Mouse (Mus musculus) intestine, embryonic 16.5 days (tissue): ENCODE measurements at regions not wholly inside any gene's neighbourhood (a gene's known extent, or its start where the extent isn't known, plus 50 kb on each side); places are given as distances from the start of the nearest gene placed in this dataset.

Experiments used
- ATAC-seq: fragments of 200-750 bp; cut with Nextera tagmentation; 2 replicates; pipeline ENCODE4 v1.8.0; 2017; ENCODE audit warnings: moderate TSS enrichment, moderate library complexity
- H3K27ac ChIP-seq: fragments of 300-500 bp; sonication (generic); 2 replicates; pipeline ENCODE4 v1.5.1; 2014; ENCODE audit warnings: mild to moderate bottlenecking, low read length
- H3K27me3 ChIP-seq: fragments of 300-500 bp; sonication (generic); replicated peaks from 2 replicates; pipeline ENCODE4 v1.6.1; 2014; ENCODE audit warnings: low read length, control low read depth, mixed read lengths; ENCODE audit not compliant: control insufficient read depth, insufficient read depth
- H3K36me3 ChIP-seq: fragments of 300-500 bp; sonication (generic); 2 replicates; pipeline ENCODE4 v1.6.1; 2014; ENCODE audit warnings: low read length, control low read depth; ENCODE audit not compliant: control insufficient read depth, insufficient read depth
- H3K4me1 ChIP-seq: fragments of 300-500 bp; sonication (generic); 2 replicates; pipeline ENCODE4 v1.6.1; 2014; ENCODE audit warnings: low read length, control low read depth, mixed read lengths; ENCODE audit not compliant: control insufficient read depth, insufficient read depth
- H3K4me2 ChIP-seq: fragments of 300-500 bp; sonication (generic); 2 replicates; pipeline ENCODE4 v1.6.1; 2014; ENCODE audit warnings: low read depth, low read length, control low read depth
- H3K4me3 ChIP-seq: fragments of 300-500 bp; sonication (generic); 2 replicates; pipeline ENCODE4 v1.5.1; 2014; ENCODE audit warnings: mild to moderate bottlenecking, low read length
- H3K9ac ChIP-seq: fragments of 300-500 bp; sonication (generic); 2 replicates; pipeline ENCODE4 v1.6.1; 2014; ENCODE audit warnings: low read depth, low read length
- H3K9me3 ChIP-seq: fragments of 300-500 bp; sonication (generic); 2 replicates; pipeline ENCODE4 v1.6.1; 2016; ENCODE audit warnings: low read length, control low read depth; ENCODE audit not compliant: control insufficient read depth
- WGBS: fragments of 180-500 bp; shearing (Covaris S2); extraction: QIAGEN DNeasy Blood & Tissue Kit; methylation state at CpG from one replicate; pipeline ENCODE4 v1.1.7; 2014; 5-methylcytosine and 5-hydroxymethylcytosine counted together

GRCm38 (mm10) chr19:15371682-15372081, 575.5 kb downstream of the Psat1 start:
- no peak overlapping the region for H3K9ac ChIP-seq
- 57% methylated on average over 8 of the region's 8 CpGs for WGBS
- H3K4me1 ChIP-seq = no peaks in the 10 kb centered on the region
- H3K4me3 ChIP-seq = no peak overlapping the region
- ATAC-seq = no peak
- H3K27ac ChIP-seq = no peak overlapping the region
- no peaks in the 10 kb centered on the region for H3K9me3 ChIP-seq
- no peaks in the 10 kb centered on the region for H3K27me3 ChIP-seq
- no peak overlapping the region for H3K4me2 ChIP-seq
- no peaks in the 10 kb centered on the region for H3K36me3 ChIP-seq

DNA sequence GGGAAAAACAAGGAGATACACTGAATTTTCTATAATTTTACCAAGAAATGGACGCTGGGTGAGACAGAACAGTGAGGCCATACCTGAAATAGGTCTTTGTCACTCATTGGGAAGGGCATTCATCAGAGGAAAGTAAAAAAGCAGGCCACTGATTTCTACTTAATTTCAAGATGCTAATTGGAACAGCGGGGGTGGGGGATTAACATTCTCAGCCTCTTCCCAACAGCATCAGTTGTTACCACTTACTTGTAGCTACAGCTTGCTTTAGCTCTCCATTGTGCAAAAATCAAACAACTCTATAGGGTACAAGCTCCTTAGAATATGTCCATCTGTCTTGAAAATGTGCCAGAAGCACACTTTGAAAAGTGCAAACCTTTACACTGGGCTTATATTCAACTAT, 580.2 kb downstream of the Psat1 start:
- Histone ChIP-seq H3K36me3 (no peaks in the 10 kb centered on the region), H3K4me3 (no peak overlapping the region), H3K9me3 (no peaks in the 10 kb centered on the region), H3K27me3 (no peaks in the 10 kb centered on the region), H3K4me2 (no peak overlapping the region), H3K9ac (no peak overlapping the region), H3K27ac (no peak overlapping the region), H3K4me1 (no peaks in the 10 kb centered on the region)
- WGBS = 52% methylated on average over 2 of the region's 2 CpGs
- no peak for ATAC-seq

GRCm38 (mm10) chr19:15357181-15357580, 590.0 kb downstream of the Psat1 start:
- no peak for ATAC-seq
- no peaks in the 10 kb centered on the region for H3K9me3 ChIP-seq
- no peaks in the 10 kb centered on the region for H3K36me3 ChIP-seq
- no peaks in the 10 kb centered on the region for H3K27me3 ChIP-seq
- H3K27ac ChIP-seq = no peak overlapping the region
- no peak overlapping the region for H3K4me2 ChIP-seq
- H3K4me1 ChIP-seq = no peaks in the 10 kb centered on the region
- WGBS = 65% methylated on average over 3 of the region's 3 CpGs
- no peak overlapping the region for H3K4me3 ChIP-seq
- no peak overlapping the region for H3K9ac ChIP-seq

DNA sequence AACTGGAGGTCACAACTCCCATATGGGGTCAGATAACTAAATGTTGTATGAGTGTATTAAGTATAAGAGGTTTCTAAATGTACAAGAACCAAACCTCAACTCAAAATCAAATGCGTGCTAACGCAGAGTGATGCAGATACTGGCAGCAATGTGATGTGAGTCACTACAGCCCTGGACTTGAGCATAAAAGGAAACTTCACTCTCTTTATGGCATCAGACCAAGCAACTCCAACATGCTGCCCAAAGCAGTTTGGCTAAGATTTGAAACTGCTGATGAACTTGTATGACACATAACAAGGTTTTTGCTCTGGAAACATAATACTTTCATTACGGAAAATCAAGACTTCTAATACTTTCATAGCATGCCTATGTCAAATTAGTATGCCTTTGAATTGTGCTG, 598.8 kb downstream of the Psat1 start:
- no peak overlapping the region for H3K4me2 ChIP-seq
- H3K27ac ChIP-seq = no peak overlapping the region
- 89% methylated on average over 3 of the region's 3 CpGs for WGBS
- H3K4me1 ChIP-seq = no peaks in the 10 kb centered on the region
- H3K9ac ChIP-seq = no peak overlapping the region
- no peaks in the 10 kb centered on the region for H3K36me3 ChIP-seq
- H3K27me3 ChIP-seq = no peaks in the 10 kb centered on the region
- no peak overlapping the region for H3K4me3 ChIP-seq
- ATAC-seq = no peak
- no peaks in the 10 kb centered on the region for H3K9me3 ChIP-seq

GRCm38 (mm10) chr19:15342229-15342628, 604.9 kb downstream of the Psat1 start:
- Histone ChIP-seq H3K4me2 (no peak overlapping the region), H3K4me3 (no peak overlapping the region), H3K36me3 (no peaks in the 10 kb centered on the region), H3K4me1 (no peaks in the 10 kb centered on the region), H3K9me3 (no peaks in the 10 kb centered on the region), H3K27me3 (no peaks in the 10 kb centered on the region), H3K27ac (no peak overlapping the region), H3K9ac (no peak overlapping the region)
- 83% methylated on average over 1 of the region's 1 CpGs for WGBS
- peak; percentile 64; the same call in 1 of the 2 replicates for ATAC-seq

GRCm38 (mm10) chr19:15340305-15340983, 606.7 kb downstream of the Psat1 start:
- 56% methylated on average over 19 of the region's 19 CpGs for WGBS
- no peaks in the 10 kb centered on the region for H3K9me3 ChIP-seq
- no peak overlapping the region for H3K4me3 ChIP-seq
- no peaks in the 10 kb centered on the region for H3K27me3 ChIP-seq
- no peak for ATAC-seq
- H3K4me1 ChIP-seq = no peaks in the 10 kb centered on the region
- H3K36me3 ChIP-seq = no peaks in the 10 kb centered on the region
- no peak overlapping the region for H3K27ac ChIP-seq
- H3K4me2 ChIP-seq = no peak overlapping the region
- no peak overlapping the region for H3K9ac ChIP-seq

DNA sequence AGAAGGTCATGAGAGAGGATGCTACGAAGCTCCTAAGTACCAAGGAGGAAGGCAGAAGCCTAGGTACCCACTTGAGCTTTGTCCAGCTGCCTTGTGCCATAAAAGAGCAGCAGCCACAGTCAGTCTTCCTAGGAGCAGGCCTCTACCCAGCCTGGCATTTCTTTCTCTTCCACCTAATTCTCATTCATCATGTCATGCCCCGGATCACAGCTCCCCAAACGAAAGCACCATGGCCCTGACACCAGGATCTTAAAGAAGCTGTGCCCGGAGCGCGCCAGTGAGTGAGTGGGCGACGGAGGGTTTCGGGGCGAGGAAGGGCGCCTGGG, 607.2 kb downstream of the Psat1 start:
- ATAC-seq = no peak
- no peaks in the 10 kb centered on the region for H3K9me3 ChIP-seq
- no peaks in the 10 kb centered on the region for H3K4me1 ChIP-seq
- H3K9ac ChIP-seq = no peak overlapping the region
- no peak overlapping the region for H3K4me3 ChIP-seq
- no peaks in the 10 kb centered on the region for H3K36me3 ChIP-seq
- 60% methylated on average over 11 of the region's 11 CpGs for WGBS
- no peak overlapping the region for H3K4me2 ChIP-seq
- no peaks in the 10 kb centered on the region for H3K27me3 ChIP-seq
- no peak overlapping the region for H3K27ac ChIP-seq

DNA sequence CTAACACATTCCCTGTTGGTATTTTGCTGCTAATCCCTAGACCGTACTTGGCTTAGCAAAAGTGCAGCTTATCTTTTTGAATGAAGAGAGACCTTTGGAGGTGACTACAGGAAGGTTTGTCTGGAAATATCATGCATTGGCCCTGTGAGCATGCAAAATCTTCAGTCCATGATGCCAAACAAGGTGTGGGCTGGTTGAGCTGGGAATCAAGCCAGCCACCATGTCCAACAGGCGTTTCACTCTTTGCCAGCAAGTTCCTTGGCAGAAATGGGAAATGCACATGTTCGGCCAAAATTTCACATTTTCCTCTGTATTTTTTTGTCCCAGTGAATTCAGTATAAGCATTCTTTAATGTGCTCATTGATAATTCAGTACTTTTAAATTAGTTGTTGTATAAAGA, 617.0 kb downstream of the Psat1 start:
- no peaks in the 10 kb centered on the region for H3K9me3 ChIP-seq
- H3K27me3 ChIP-seq = no peaks in the 10 kb centered on the region
- no peak overlapping the region for H3K27ac ChIP-seq
- no peaks in the 10 kb centered on the region for H3K36me3 ChIP-seq
- no peak for ATAC-seq
- no peak overlapping the region for H3K4me2 ChIP-seq
- no peak overlapping the region for H3K4me3 ChIP-seq
- H3K4me1 ChIP-seq = no peaks in the 10 kb centered on the region
- no peak overlapping the region for H3K9ac ChIP-seq
- 81% methylated on average over 3 of the region's 3 CpGs for WGBS

DNA sequence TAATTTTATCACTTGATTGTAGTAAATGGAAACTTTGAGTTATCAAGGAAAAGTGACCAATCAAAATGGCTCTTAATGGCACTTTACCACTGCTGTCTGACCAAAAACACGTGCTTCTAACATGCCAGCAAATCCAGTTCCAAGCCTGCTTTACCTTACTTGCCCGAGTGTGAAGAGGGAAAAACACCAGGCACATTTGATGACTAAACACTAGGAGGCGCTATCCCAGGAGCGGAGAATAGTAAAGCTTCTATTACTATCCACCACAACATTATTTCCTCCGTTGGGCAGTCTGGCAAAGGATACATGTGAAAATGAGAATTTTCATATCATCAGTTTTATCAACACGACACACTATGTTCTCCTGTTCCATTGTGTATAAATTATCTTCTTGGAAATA, 647.7 kb downstream of the Psat1 start:
- H3K27me3 ChIP-seq = no peaks in the 10 kb centered on the region
- no peak overlapping the region for H3K4me2 ChIP-seq
- no peak for ATAC-seq
- no peaks in the 10 kb centered on the region for H3K36me3 ChIP-seq
- H3K4me3 ChIP-seq = no peak overlapping the region
- H3K9me3 ChIP-seq = no peaks in the 10 kb centered on the region
- no peaks in the 10 kb centered on the region for H3K4me1 ChIP-seq
- no peak overlapping the region for H3K9ac ChIP-seq
- H3K27ac ChIP-seq = no peak overlapping the region
- 44% methylated on average over 6 of the region's 6 CpGs for WGBS

GRCm38 (mm10) chr19:15285016-15285415, 662.1 kb downstream of the Psat1 start:
- no peak overlapping the region for H3K4me2 ChIP-seq
- ATAC-seq = peak; percentile 98
- no peaks in the 10 kb centered on the region for H3K36me3 ChIP-seq
- H3K9me3 ChIP-seq = no peaks in the 10 kb centered on the region
- H3K4me1 ChIP-seq = no peaks in the 10 kb centered on the region
- 46% methylated on average over 2 of the region's 2 CpGs for WGBS
- no peak overlapping the region for H3K9ac ChIP-seq
- H3K27ac ChIP-seq = no peak overlapping the region
- no peaks in the 10 kb centered on the region for H3K27me3 ChIP-seq
- H3K4me3 ChIP-seq = no peak overlapping the region
